Mouse (Mus musculus): ENCODE measurements around the gene Aicda. TPM values are rescaled to one million over a fixed set of nuclear protein-coding genes. Genes with fewer than 3 reads are reported as not detected.

Aicda gene
- polyA plus RNA-seq, 1 experiment from 2014 or later = 0.99 TPM

GRCm38 (mm10) chr6:122601615-122602014, 48.0 kb downstream of the Aicda start:
- H3K9ac ChIP-seq (replicated peaks; ENCODE audit: low read depth, low read length) = no peak overlapping the region
- ATAC-seq (ENCODE audit: low read depth) = no peak
- H3K4me3 ChIP-seq (ENCODE audit: low read depth, low read length) = no peak overlapping the region; the same call in 1 of the 2 replicates
- no peaks in the 10 kb centered on the region for H3K9me3 ChIP-seq (ENCODE audit: control insufficient read depth, low read length)
- H3K4me1 ChIP-seq (ENCODE audit: control insufficient read depth, insufficient read depth, low read length) = no peaks in the 10 kb centered on the region
- H3K4me2 ChIP-seq (ENCODE audit: low read depth, low read length) = peak overlapping the region; percentile 36
- no peaks in the 10 kb centered on the region for H3K27me3 ChIP-seq (ENCODE audit: control insufficient read depth, insufficient read depth, low read length)
- WGBS = 90% methylated on average over 3 of the region's 3 CpGs
- no peak overlapping the region for H3K27ac ChIP-seq (ENCODE audit: low read depth, low read length)
- H3K36me3 ChIP-seq (ENCODE audit: control insufficient read depth, insufficient read depth, low read length) = no peaks in the 10 kb centered on the region

GRCm38 (mm10) chr6:122602242-122602991, 48.8 kb downstream of the Aicda start, which contains the start of gene Apobec1:
Apobec1 (minus strand) TSS chr6:122602444.
- H3K4me1 ChIP-seq (ENCODE audit: control insufficient read depth, insufficient read depth, low read length) = no peaks in the 10 kb centered on the region
- no peaks in the 10 kb centered on the region for H3K27me3 ChIP-seq (ENCODE audit: control insufficient read depth, insufficient read depth, low read length)
- 10% methylated on average over 22 of the region's 22 CpGs for WGBS
- no peaks in the 10 kb centered on the region for H3K36me3 ChIP-seq (ENCODE audit: control insufficient read depth, insufficient read depth, low read length)
- no peak within 1 kb of the TSS for H3K9ac ChIP-seq (replicated peaks; ENCODE audit: low read depth, low read length)
- H3K9me3 ChIP-seq (ENCODE audit: control insufficient read depth, low read length) = no peaks in the 10 kb centered on the region
- H3K27ac ChIP-seq (ENCODE audit: low read depth, low read length) = no peak within 1 kb of the TSS
- H3K4me2 ChIP-seq (ENCODE audit: low read depth, low read length) = peak within 1 kb of the TSS; percentile 36
- H3K4me3 ChIP-seq (ENCODE audit: low read depth, low read length) = peak within 1 kb of the TSS; percentile 22
- peak; percentile 51; the same call in 1 of the 2 replicates for ATAC-seq (ENCODE audit: low read depth)

GRCm38 (mm10) chr6:122602992-122603322, 49.4 kb downstream of the Aicda start:
- Histone ChIP-seq H3K36me3 (ENCODE audit: control insufficient read depth, insufficient read depth, low read length) (no peaks in the 10 kb centered on the region), H3K4me1 (ENCODE audit: control insufficient read depth, insufficient read depth, low read length) (no peaks in the 10 kb centered on the region), H3K4me3 (ENCODE audit: low read depth, low read length) (no peak overlapping the region), H3K9ac (replicated peaks; ENCODE audit: low read depth, low read length) (no peak overlapping the region), H3K27ac (ENCODE audit: low read depth, low read length) (no peak overlapping the region), H3K9me3 (ENCODE audit: control insufficient read depth, low read length) (no peaks in the 10 kb centered on the region), H3K27me3 (ENCODE audit: control insufficient read depth, insufficient read depth, low read length) (no peaks in the 10 kb centered on the region), H3K4me2 (ENCODE audit: low read depth, low read length) (peak overlapping the region; percentile 36; the same call in 1 of the 2 replicates)
- ATAC-seq (ENCODE audit: low read depth) = no peak
- 87% methylated on average over 1 of the region's 1 CpGs for WGBS

- ATAC-seq (ENCODE audit: low read depth) = no peak
- Histone ChIP-seq H3K27ac (ENCODE audit: low read depth, low read length) (no peak overlapping the region), H3K27me3 (ENCODE audit: control insufficient read depth, insufficient read depth, low read length) (no peaks in the 10 kb centered on the region), H3K4me2 (ENCODE audit: low read depth, low read length) (no peak overlapping the region), H3K4me3 (ENCODE audit: low read depth, low read length) (no peak overlapping the region), H3K4me1 (ENCODE audit: control insufficient read depth, insufficient read depth, low read length) (no peaks in the 10 kb centered on the region), H3K36me3 (ENCODE audit: control insufficient read depth, insufficient read depth, low read length) (no peaks in the 10 kb centered on the region), H3K9ac (replicated peaks; ENCODE audit: low read depth, low read length) (no peak overlapping the region), H3K9me3 (ENCODE audit: control insufficient read depth, low read length) (no peaks in the 10 kb centered on the region)
Observed at GRCm38 (mm10) chr6:122604260-122604659, 50.7 kb downstream of the Aicda start.

GRCm38 (mm10) chr6:122605483-122605882, 51.9 kb downstream of the Aicda start:
- H3K36me3 ChIP-seq (ENCODE audit: control insufficient read depth, insufficient read depth, low read length) = no peaks in the 10 kb centered on the region
- H3K27ac ChIP-seq (ENCODE audit: low read depth, low read length) = no peak overlapping the region
- H3K4me1 ChIP-seq (ENCODE audit: control insufficient read depth, insufficient read depth, low read length) = no peaks in the 10 kb centered on the region
- H3K9ac ChIP-seq (replicated peaks; ENCODE audit: low read depth, low read length) = no peak overlapping the region
- H3K9me3 ChIP-seq (ENCODE audit: control insufficient read depth, low read length) = no peaks in the 10 kb centered on the region
- no peak for ATAC-seq (ENCODE audit: low read depth)
- no peak overlapping the region for H3K4me2 ChIP-seq (ENCODE audit: low read depth, low read length)
- H3K4me3 ChIP-seq (ENCODE audit: low read depth, low read length) = no peak overlapping the region
- 96% methylated on average over 8 of the region's 8 CpGs for WGBS
- H3K27me3 ChIP-seq (ENCODE audit: control insufficient read depth, insufficient read depth, low read length) = no peaks in the 10 kb centered on the region

GRCm38 (mm10) chr6:122606661-122607060, 53.1 kb downstream of the Aicda start:
- Histone ChIP-seq H3K27me3 (ENCODE audit: control insufficient read depth, insufficient read depth, low read length) (no peaks in the 10 kb centered on the region), H3K36me3 (ENCODE audit: control insufficient read depth, insufficient read depth, low read length) (no peaks in the 10 kb centered on the region), H3K4me3 (ENCODE audit: low read depth, low read length) (no peak overlapping the region), H3K9ac (replicated peaks; ENCODE audit: low read depth, low read length) (no peak overlapping the region), H3K27ac (ENCODE audit: low read depth, low read length) (no peak overlapping the region), H3K9me3 (ENCODE audit: control insufficient read depth, low read length) (no peaks in the 10 kb centered on the region), H3K4me2 (ENCODE audit: low read depth, low read length) (no peak overlapping the region), H3K4me1 (ENCODE audit: control insufficient read depth, insufficient read depth, low read length) (no peaks in the 10 kb centered on the region)
- ATAC-seq (ENCODE audit: low read depth) = no peak
- 95% methylated on average over 11 of the region's 11 CpGs for WGBS

- no peaks in the 10 kb centered on the region for H3K4me1 ChIP-seq (ENCODE audit: control insufficient read depth, insufficient read depth, low read length)
- no peak overlapping the region for H3K9ac ChIP-seq (replicated peaks; ENCODE audit: low read depth, low read length)
- no peaks in the 10 kb centered on the region for H3K9me3 ChIP-seq (ENCODE audit: control insufficient read depth, low read length)
- no peak for ATAC-seq (ENCODE audit: low read depth)
- H3K4me3 ChIP-seq (ENCODE audit: low read depth, low read length) = no peak overlapping the region
- 94% methylated on average over 12 of the region's 12 CpGs for WGBS
- no peaks in the 10 kb centered on the region for H3K27me3 ChIP-seq (ENCODE audit: control insufficient read depth, insufficient read depth, low read length)
- H3K27ac ChIP-seq (ENCODE audit: low read depth, low read length) = no peak overlapping the region
- H3K36me3 ChIP-seq (ENCODE audit: control insufficient read depth, insufficient read depth, low read length) = no peaks in the 10 kb centered on the region
- H3K4me2 ChIP-seq (ENCODE audit: low read depth, low read length) = no peak overlapping the region
Observed at GRCm38 (mm10) chr6:122607700-122608099, 54.1 kb downstream of the Aicda start.

GRCm38 (mm10) chr6:122608434-122609376, 55.1 kb downstream of the Aicda start:
- WGBS = 78% methylated on average over 10 of the region's 10 CpGs
- Histone ChIP-seq H3K4me2 (ENCODE audit: low read depth, low read length) (no peak overlapping the region), H3K27me3 (ENCODE audit: control insufficient read depth, insufficient read depth, low read length) (no peaks in the 10 kb centered on the region), H3K36me3 (ENCODE audit: control insufficient read depth, insufficient read depth, low read length) (no peaks in the 10 kb centered on the region), H3K9ac (replicated peaks; ENCODE audit: low read depth, low read length) (no peak overlapping the region), H3K27ac (ENCODE audit: low read depth, low read length) (no peak overlapping the region), H3K4me1 (ENCODE audit: control insufficient read depth, insufficient read depth, low read length) (no peaks in the 10 kb centered on the region), H3K4me3 (ENCODE audit: low read depth, low read length) (no peak overlapping the region), H3K9me3 (ENCODE audit: control insufficient read depth, low read length) (no peaks in the 10 kb centered on the region)
- no peak for ATAC-seq (ENCODE audit: low read depth)

- H3K9me3 ChIP-seq (ENCODE audit: control insufficient read depth, low read length) = no peaks in the 10 kb centered on the region
- no peak overlapping the region for H3K4me2 ChIP-seq (ENCODE audit: low read depth, low read length)
- H3K9ac ChIP-seq (replicated peaks; ENCODE audit: low read depth, low read length) = no peak overlapping the region
- no peaks in the 10 kb centered on the region for H3K36me3 ChIP-seq (ENCODE audit: control insufficient read depth, insufficient read depth, low read length)
- H3K4me1 ChIP-seq (ENCODE audit: control insufficient read depth, insufficient read depth, low read length) = no peaks in the 10 kb centered on the region
- no peaks in the 10 kb centered on the region for H3K27me3 ChIP-seq (ENCODE audit: control insufficient read depth, insufficient read depth, low read length)
- H3K27ac ChIP-seq (ENCODE audit: low read depth, low read length) = no peak overlapping the region
- WGBS = 78% methylated on average over 9 of the region's 9 CpGs
- ATAC-seq (ENCODE audit: low read depth) = no peak
- no peak overlapping the region for H3K4me3 ChIP-seq (ENCODE audit: low read depth, low read length)
Observed at GRCm38 (mm10) chr6:122609377-122609728, 55.8 kb downstream of the Aicda start.

Measured in neural tube, embryonic 14.5 days (tissue).